Mouse (Mus musculus) cerebellum, adult 2 months (tissue): ENCODE results near the gene Cdk17. TPM values are rescaled to one million over a fixed set of nuclear protein-coding genes. Genes with fewer than 3 reads are reported as not detected.
A peak's percentile ranks its signal among the peaks of the same experiment; 100 is the strongest.

Experiments used
- DNase-seq, 2 experiments: peaks; one replicate each; pipeline ENCODE4 v3.0.0; 2021
- H3K27ac ChIP-seq: fragments of 200-500 bp; 2 replicates; pipeline ENCODE4 v1.5.1; 2012; ENCODE audit warnings: low read length, control low read depth, inconsistent platforms; ENCODE audit not compliant: insufficient read depth
- H3K27me3 ChIP-seq: fragments of 200-500 bp; 2 replicates; pipeline ENCODE4 v1.6.1; 2012; ENCODE audit warnings: inconsistent platforms, mild to moderate bottlenecking, low read length, moderate library complexity; ENCODE audit not compliant: control insufficient read depth, insufficient read depth
- H3K4me1 ChIP-seq: fragments of 200-500 bp; 2 replicates; pipeline ENCODE4 v1.6.1; 2011; ENCODE audit warnings: low read length; ENCODE audit not compliant: control insufficient read depth, insufficient read depth
- H3K4me3 ChIP-seq: fragments of 200-500 bp; replicated peaks from 2 replicates; pipeline ENCODE3; 2011; ENCODE audit warnings: mild to moderate bottlenecking, low read depth, low read length, control low read depth; ENCODE audit not compliant: insufficient read depth
- CTCF ChIP-seq: fragments of 200-500 bp; IDR thresholded peaks from 2 replicates; pipeline ENCODE4 v1.5.1; 2011; ENCODE audit warnings: low read depth, mild to moderate bottlenecking, control low read depth, low read length, moderate library complexity, borderline replicate concordance; ENCODE audit not compliant: insufficient read depth
- POLR2A ChIP-seq: fragments of 200-500 bp; IDR thresholded peaks from 2 replicates; pipeline ENCODE4 v1.6.1; 2011; ENCODE audit warnings: low read length, control low read depth, borderline replicate concordance; ENCODE audit not compliant: insufficient read depth
- WGBS: fragments of 180-500 bp; shearing (Covaris S2); methylation state at CpG from one replicate; pipeline ENCODE4 v1.1.7; 2018; 5-methylcytosine and 5-hydroxymethylcytosine counted together
- polyA plus RNA-seq: library from polyadenylated mRNA; depleted of rRNA; stranded (reverse); fragments of >200 nt; gene quantifications from 2 replicates; pipeline ENCODE4 v1.2.3, GENCODE M21; 2012; rRNA removed

Cdk17 gene
- 63.1 and 79.1 TPM in 2 replicates for polyA plus RNA-seq

DNA sequence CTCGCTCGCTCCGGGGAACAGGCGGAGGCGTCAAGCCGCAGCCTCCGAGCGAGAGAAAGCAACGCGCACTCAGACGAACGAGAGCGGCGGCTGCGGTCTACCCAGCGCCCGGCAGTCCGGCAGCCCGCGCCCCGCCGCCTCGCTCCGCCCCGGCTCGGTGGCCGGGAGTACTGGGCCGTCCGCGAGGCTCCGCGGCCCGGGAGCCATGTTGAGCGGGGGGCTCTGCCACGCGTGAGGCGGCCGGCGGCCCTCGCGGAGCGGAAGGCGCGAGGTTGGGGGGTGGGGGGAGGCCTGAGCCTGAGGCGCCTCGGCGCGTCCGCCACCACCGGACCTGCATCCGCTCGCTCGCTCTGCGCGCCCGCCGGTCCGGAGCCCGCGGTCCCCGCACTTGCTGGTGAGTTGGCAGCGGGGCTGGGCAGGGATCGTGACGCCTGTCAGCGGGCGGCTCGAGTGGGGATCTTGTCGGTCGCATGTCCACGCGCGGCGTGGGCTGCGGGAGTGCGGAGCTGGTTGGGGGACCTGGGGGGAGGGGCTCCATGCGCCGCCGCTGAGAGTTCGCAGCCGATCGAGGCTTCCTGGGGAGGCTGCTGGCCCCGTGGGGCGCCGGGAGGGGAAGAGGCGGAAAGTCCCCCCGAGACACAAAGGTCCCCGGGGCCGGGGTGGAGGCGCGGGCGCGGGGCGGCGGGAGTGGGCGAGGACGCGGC, at the start of gene Cdk17:
TSS of gene Cdk17 (plus strand) at position 69 of the 704 bp plus-strand sequence.
- no peak for TF ChIP-seq POLR2A
- no peak for TF ChIP-seq CTCF
- H3K27me3 ChIP-seq, result no peaks in the 10 kb centered on the region
- peaks cover 6% of the 10 kb centered on the region; the same call in 1 of the 2 replicates for H3K4me1 ChIP-seq
- H3K4me3 ChIP-seq, result peak within 1 kb of the TSS; percentile 78
- under 1% methylated on average over 95 of the region's 97 CpGs for WGBS
- peak; percentile 76 to 82 for DNase-seq
- peak within 1 kb of the TSS; percentile 80 for H3K27ac ChIP-seq

DNA sequence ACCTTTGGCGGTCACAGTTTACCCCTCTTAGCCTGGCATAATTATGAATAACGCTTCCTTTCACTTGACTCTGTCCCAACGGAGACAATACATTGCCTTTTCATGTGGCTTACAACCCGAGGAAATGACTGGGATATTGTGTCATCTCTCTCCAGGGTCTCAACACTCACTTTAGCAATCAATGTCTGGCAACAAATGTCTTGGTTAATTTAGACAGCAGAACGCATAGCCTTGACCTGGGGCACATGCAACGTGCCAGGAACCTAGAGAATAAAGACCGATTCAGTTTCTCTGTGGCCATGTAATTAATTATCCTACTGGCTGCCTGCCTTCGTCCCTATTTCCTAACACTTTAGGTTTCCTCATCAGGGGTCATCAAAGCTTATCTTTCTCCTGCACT, 49.3 kb upstream of the Cdk17 start:
- Histone ChIP-seq H3K27ac (no peak overlapping the region), H3K4me1 (no peaks in the 10 kb centered on the region), H3K27me3 (no peaks in the 10 kb centered on the region), H3K4me3 (no peak overlapping the region)
- TF ChIP-seq CTCF, result no peak
- TF ChIP-seq POLR2A, result no peak
- WGBS, result 38% methylated on average over 8 of the region's 8 CpGs
- no peak for DNase-seq

DNA sequence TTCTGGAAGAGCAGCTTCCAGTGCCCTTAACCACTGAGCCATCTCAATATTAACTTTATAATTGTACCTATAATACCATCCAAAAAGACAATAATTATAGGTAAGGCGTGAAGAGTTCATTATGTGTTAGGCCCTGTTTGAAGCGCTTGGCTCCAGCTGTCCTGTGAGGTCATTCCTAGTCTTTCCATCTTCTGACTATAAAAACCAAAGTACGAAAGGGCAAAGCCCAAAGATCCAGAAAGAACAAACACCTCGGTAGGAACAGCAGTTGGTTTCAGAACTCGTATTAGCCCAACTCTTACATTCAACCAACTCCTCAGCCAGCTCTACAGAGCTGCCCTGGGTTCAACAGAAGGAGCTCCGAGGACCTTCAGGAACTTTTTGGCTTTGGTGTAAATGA, 48.7 kb upstream of the Cdk17 start:
- DNase-seq, result no peak
- Histone ChIP-seq H3K4me1 (no peaks in the 10 kb centered on the region), H3K27ac (no peak overlapping the region), H3K27me3 (no peaks in the 10 kb centered on the region), H3K4me3 (no peak overlapping the region)
- TF ChIP-seq CTCF, result no peak
- no peak for TF ChIP-seq POLR2A
- WGBS, result 87% methylated on average over 6 of the region's 6 CpGs

DNA sequence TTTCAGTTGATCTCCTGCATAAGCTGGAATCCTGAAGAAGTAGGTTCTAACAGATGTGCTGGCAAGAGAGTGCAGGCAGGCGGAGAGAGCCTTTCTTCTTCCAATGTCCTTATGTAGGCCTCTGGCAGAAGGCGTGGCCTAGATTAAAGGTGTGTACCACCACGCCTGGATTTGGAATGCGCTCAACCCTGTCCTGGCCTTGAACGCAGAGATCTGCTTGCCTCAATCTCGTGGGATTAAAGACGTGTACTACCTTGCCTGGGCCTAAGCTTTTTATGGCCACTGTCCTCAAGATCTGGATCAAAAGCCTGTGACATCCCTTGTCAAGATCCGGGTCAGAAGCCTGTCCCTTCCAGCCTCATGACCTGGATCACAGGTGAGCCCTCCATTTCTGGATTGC, 46.7 kb upstream of the Cdk17 start:
- WGBS, result 90% methylated on average over 8 of the region's 8 CpGs
- H3K27me3 ChIP-seq, result no peaks in the 10 kb centered on the region
- DNase-seq, result no peak
- no peak overlapping the region for H3K4me3 ChIP-seq
- TF ChIP-seq POLR2A, result no peak
- no peak for TF ChIP-seq CTCF
- H3K4me1 ChIP-seq, result no peaks in the 10 kb centered on the region
- H3K27ac ChIP-seq, result no peak overlapping the region

DNA sequence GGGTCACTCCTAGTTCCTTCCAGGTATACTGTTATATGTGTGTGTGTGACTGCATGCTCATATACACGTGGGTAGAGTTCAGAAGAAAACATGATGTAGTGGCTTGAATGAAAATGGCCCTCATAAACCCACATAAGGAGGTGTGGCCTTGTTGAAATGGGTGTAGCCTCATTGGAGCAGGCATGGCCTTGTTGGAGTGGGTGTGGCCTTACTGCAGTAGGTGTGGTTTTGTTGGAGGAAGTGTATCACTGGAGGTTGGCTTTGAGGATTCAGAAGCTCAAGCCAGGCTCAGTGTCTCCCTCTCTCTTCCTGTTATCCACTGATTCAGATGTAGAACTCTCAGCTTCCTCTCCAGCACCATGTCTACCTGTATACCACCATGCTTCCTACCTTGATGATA, 45.9 kb upstream of the Cdk17 start:
- no peak overlapping the region for H3K4me3 ChIP-seq

DNA sequence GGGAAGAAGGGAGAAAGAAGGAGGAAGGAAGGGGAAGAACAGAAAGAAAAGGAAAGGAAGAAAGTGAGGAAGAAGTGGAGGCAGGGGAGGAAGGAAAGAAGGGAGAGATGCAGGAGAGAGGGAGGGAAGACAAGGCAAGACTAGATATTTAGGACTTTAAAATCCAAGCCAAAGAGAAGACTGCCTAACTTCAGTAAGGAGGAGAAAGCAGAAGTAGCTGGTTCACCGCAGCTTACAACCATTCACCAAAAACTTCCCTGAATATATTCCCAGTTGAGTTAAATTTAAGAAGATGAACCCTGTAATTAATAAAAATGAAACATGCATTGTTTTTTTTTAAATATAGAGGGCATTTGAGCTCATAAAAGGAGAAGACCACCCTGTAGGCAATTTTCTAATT, 44.9 kb upstream of the Cdk17 start:
- Histone ChIP-seq H3K27ac (no peak overlapping the region), H3K4me1 (no peaks in the 10 kb centered on the region), H3K27me3 (no peaks in the 10 kb centered on the region), H3K4me3 (no peak overlapping the region)
- TF ChIP-seq POLR2A (no peak), CTCF (no peak)
- WGBS, result 97% methylated on average over 1 of the region's 1 CpGs
- DNase-seq, result no peak

More for the DNA sequence above, 45.9 kb upstream of the Cdk17 start:
- no peak overlapping the region for H3K27ac ChIP-seq
- TF ChIP-seq POLR2A (no peak), CTCF (no peak)
- DNase-seq, result no peak
- no peaks in the 10 kb centered on the region for H3K4me1 ChIP-seq
- no peaks in the 10 kb centered on the region for H3K27me3 ChIP-seq
- WGBS, result 54% methylated on average over 1 of the region's 1 CpGs

DNA sequence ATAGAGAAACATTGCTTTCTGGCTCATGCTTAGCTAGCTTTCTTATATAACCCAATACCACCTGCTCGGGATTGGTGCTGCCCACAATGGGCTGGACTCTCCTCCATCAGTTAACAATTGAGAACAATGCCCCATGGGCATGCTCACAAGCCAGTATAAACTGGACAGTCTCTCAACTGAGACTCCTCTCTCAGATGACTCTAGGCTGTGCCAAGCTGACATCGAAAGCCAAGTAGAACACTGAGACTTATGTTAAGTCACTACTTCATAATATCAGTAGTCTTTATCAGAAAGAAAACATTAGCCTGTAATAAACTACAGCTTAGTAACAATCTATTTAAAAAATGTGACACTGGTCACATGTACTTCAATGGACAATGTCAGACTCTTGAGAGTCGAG, 44.0 kb upstream of the Cdk17 start:
- TF ChIP-seq CTCF, result no peak
- no peak for TF ChIP-seq POLR2A
- H3K4me1 ChIP-seq, result no peaks in the 10 kb centered on the region
- WGBS, result 73% methylated on average over 3 of the region's 3 CpGs
- H3K27me3 ChIP-seq, result no peaks in the 10 kb centered on the region
- DNase-seq, result no peak
- no peak overlapping the region for H3K27ac ChIP-seq
- no peak overlapping the region for H3K4me3 ChIP-seq

DNA sequence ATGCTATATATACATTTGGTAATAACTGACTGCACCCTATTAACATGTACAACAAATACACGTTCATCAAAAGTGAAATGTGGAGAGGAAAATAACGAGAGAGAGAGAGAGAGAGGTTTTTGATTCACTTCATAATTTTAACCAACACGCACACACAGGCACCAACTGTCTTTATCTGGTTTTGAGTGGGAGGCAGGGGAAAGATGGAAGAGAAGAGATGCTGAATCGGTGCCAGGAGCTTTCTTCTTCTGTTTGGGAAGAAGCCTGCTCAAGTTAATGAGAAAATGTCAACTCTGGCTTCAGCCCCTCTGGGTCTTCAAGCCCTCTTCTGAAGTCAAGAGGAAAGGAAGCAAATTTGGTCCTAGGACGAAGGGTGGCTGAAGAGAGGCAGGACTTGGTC, 40.9 kb upstream of the Cdk17 start:
- no peak overlapping the region for H3K27ac ChIP-seq
- TF ChIP-seq CTCF (no peak), POLR2A (no peak)
- H3K4me3 ChIP-seq, result no peak overlapping the region
- no peaks in the 10 kb centered on the region for H3K4me1 ChIP-seq
- no peak for DNase-seq
- WGBS, result 83% methylated on average over 5 of the region's 5 CpGs
- H3K27me3 ChIP-seq, result no peaks in the 10 kb centered on the region
